Mouse (Mus musculus) thymus, adult 2 months (tissue): Measurements from ENCODE around the gene Gm17359.

Experiments
- CTCF ChIP-seq: fragments of 200-500 bp; IDR thresholded peaks from 2 replicates; pipeline ENCODE4 v1.5.1; 2012; ENCODE audit warnings: mild to moderate bottlenecking, control low read depth, low read length, moderate library complexity, borderline replicate concordance; ENCODE audit not compliant: control insufficient read depth, poor library complexity, insufficient read depth; ENCODE audit errors: extremely low read depth
- POLR2A ChIP-seq: fragments of 200-500 bp; IDR thresholded peaks from 2 replicates; pipeline ENCODE4 v1.6.1; 2012; ENCODE audit warnings: mild to moderate bottlenecking, low read length, control low read depth, moderate library complexity; ENCODE audit not compliant: control insufficient read depth, poor library complexity, insufficient read depth; ENCODE audit errors: extremely low read depth

GRCm38 (mm10) chr3:79329691-79330315, 6.7 kb upstream of the Gm17359 start:
- TF ChIP-seq CTCF (no peak), POLR2A (no peak)
